Mouse (Mus musculus) kidney, adult 18-20 months (tissue): ENCODE results near the gene H3f3a.
A peak's percentile ranks its signal among the peaks of the same experiment; 100 is the strongest.
"Not testable (repeated sequence)": the region's sequence is repeated elsewhere in the genome, so short reads cannot be mapped to it uniquely, and the experiment has no call there.

Source experiments
- DNase-seq: peaks from one replicate; pipeline ENCODE4 v3.0.0; 2021

Gene H3f3a

GRCm38 (mm10) chr1:180813885-180814740 lies at the start of gene H3f3a:
Gene H3f3a, minus strand, starts transcription at chr1:180813943.
- peak; percentile 94 for DNase-seq

GRCm38 (mm10) chr1:180860030-180860429 lies 46.3 kb upstream of the H3f3a start:
- no peak for DNase-seq

GRCm38 (mm10) chr1:180858763-180859162 lies 45.0 kb upstream of the H3f3a start:
- DNase-seq, result no peak

- peak; percentile 100 for DNase-seq
These were observed 36.9 kb upstream of the H3f3a start, which contains the start of gene Sde2 for GRCm38 (mm10) chr1:180850316-180851270. Gene Sde2, plus strand, starts transcription at chr1:180851127.

- DNase-seq, result no peak
These were observed 36.1 kb upstream of the H3f3a start for GRCm38 (mm10) chr1:180849701-180850301.

GRCm38 (mm10) chr1:180848511-180849241 lies 34.9 kb upstream of the H3f3a start:
- peak; percentile 67 for DNase-seq

- peak; percentile 78 for DNase-seq
These were observed 34.4 kb upstream of the H3f3a start for GRCm38 (mm10) chr1:180848114-180848510.

- no peak for DNase-seq
These were observed 28.0 kb upstream of the H3f3a start for GRCm38 (mm10) chr1:180841561-180842300.

GRCm38 (mm10) chr1:180839201-180839910 lies 25.6 kb upstream of the H3f3a start:
- no peak for DNase-seq

- no peak for DNase-seq
These were observed 24.3 kb upstream of the H3f3a start for GRCm38 (mm10) chr1:180838014-180838413.

- DNase-seq, result no peak
These were observed 23.4 kb upstream of the H3f3a start for GRCm38 (mm10) chr1:180837186-180837585.

GRCm38 (mm10) chr1:180836467-180836866 lies 22.7 kb upstream of the H3f3a start:
- DNase-seq, result not testable (repeated sequence)

- no peak for DNase-seq
These were observed 21.7 kb upstream of the H3f3a start for GRCm38 (mm10) chr1:180835273-180836015.

GRCm38 (mm10) chr1:180830588-180831346 lies 17.0 kb upstream of the H3f3a start:
- DNase-seq, result no peak

- DNase-seq, result no peak
These were observed 16.4 kb upstream of the H3f3a start for GRCm38 (mm10) chr1:180830175-180830574.

- DNase-seq, result no peak
These were observed 16.0 kb upstream of the H3f3a start for GRCm38 (mm10) chr1:180829775-180830174.

GRCm38 (mm10) chr1:180826634-180827033 lies 12.9 kb upstream of the H3f3a start:
- no peak for DNase-seq

GRCm38 (mm10) chr1:180824721-180825120 lies 11.0 kb upstream of the H3f3a start:
- peak; percentile 38 for DNase-seq

GRCm38 (mm10) chr1:180823716-180824115 lies 10.0 kb upstream of the H3f3a start:
- no peak for DNase-seq
